Mouse (Mus musculus): ENCODE results near the gene Tpd52l1.
A peak's percentile ranks its signal among the peaks of the same experiment; 100 is the strongest.

Tpd52l1 gene

GRCm38 (mm10) chr10:31346401-31346800, 99.4 kb downstream of the Tpd52l1 start:
- DNase-seq (ENCODE audit: low read depth, low spot score): peak; percentile 25

GRCm38 (mm10) chr10:31336432-31336831, 109.3 kb downstream of the Tpd52l1 start:
- no peak for DNase-seq (ENCODE audit: low read depth, low spot score)

- DNase-seq (ENCODE audit: low read depth, low spot score): peak; percentile 18
These were observed 114.5 kb downstream of the Tpd52l1 start for GRCm38 (mm10) chr10:31331225-31331775.

- DNase-seq (ENCODE audit: low read depth, low spot score): no peak
These were observed 115.3 kb downstream of the Tpd52l1 start for GRCm38 (mm10) chr10:31330286-31330962.

- no peak for DNase-seq (ENCODE audit: low read depth, low spot score)
These were observed 116.3 kb downstream of the Tpd52l1 start for GRCm38 (mm10) chr10:31329436-31329835.

DNA sequence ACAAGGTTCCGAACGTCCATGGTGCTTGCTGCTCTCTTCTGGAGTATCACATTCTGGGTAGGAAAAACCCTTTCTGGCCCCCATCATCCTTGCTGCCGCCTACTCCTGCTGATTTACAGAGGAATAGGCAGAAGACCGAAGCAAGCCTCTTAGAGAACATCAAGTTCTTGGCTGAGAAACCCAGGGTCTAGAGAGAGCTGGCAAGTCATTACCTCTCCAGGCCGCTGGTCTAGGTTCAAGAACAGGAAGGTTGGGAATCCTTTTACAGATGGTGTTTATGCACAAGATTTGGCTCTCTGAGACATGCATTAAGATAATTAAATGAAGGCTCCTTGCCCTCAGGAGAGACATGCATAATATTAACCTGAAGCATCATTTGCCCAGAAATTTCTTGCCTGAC, 127.3 kb downstream of the Tpd52l1 start:
- DNase-seq (ENCODE audit: low read depth, low spot score): no peak

DNA sequence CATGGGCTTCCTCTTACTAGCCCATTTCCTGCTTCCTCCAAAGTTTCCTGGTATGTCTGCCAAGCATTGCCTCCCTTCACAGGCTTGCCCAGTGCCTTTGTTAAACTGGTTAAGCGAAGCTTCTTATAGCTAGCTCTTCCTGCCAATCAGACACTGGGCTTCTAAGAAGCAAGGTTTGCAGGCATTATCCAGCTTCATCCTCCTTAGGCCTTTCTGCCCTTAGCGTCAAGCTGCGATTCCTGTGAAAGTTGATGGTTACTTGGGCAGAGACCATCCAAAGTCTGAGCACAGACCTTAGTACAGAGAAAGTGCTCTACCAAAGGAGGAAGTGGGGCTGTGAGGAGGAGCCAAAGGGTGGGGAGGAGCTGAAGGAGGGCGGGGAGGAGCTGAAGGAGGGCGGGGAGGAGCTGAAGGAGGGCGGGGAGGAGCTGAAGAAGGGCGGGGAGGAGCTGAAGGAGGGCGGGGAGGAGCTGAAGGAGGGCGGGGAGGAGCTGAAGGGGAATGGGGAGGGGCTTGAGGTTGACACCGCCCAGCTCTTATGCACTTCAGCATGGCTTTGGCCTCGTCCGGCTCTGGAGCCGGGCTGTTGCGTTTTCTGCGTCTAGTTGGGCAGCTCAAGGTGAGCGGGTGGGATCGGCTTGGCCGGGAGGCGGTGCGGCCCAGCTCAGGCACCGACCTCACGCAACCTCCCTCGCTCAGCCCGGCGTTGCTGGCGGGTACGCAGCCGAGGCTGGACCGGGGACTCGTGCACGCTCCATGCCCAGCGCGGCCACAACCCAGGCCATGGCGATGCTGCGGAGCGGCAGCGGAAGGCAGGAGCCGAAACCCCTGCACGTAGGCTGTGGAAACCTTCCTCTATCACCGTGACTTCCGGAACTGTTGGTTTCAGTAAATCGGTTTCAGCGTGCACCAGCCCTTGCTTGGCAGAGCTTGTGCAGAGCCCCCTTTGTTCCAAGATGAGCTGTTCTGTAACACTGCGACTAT, 132.6 kb downstream of the Tpd52l1 start, which contains the start of gene Hddc2:
Gene Hddc2 (plus strand): TSS at position 519 of the 984 bp plus-strand sequence.
- peak; percentile 82 for DNase-seq (ENCODE audit: low read depth, low spot score)

DNA sequence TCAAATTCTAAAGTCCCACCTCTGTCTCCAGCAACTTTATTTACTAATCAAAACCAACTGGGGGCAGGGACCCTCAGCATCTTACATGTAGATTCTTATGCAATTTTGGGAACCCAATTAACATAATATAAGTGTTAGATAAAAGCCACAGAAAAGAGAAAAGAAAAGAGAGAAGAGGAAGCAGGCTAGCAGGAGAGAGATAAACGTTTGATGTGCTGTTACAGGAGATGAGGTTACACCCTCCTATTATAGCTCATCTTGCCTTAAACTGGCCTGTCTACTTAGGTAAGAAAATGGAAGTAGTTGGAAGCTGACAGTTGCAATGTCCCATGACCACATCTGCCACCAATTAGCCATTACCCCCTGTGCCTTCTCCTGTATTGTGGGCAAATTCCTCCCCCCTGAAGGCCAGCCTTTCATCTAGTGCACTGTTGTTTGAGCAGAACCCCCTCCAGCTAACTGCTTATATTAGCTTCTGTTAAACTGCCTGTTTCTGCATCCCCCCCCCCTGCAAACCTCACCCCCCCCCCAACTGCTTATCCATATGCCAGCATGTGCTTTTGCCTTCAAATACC, 138.6 kb downstream of the Tpd52l1 start:
- DNase-seq (ENCODE audit: low read depth, low spot score): no peak

GRCm38 (mm10) chr10:31303446-31303845, 142.3 kb downstream of the Tpd52l1 start:
- DNase-seq (ENCODE audit: low read depth, low spot score): no peak

DNA sequence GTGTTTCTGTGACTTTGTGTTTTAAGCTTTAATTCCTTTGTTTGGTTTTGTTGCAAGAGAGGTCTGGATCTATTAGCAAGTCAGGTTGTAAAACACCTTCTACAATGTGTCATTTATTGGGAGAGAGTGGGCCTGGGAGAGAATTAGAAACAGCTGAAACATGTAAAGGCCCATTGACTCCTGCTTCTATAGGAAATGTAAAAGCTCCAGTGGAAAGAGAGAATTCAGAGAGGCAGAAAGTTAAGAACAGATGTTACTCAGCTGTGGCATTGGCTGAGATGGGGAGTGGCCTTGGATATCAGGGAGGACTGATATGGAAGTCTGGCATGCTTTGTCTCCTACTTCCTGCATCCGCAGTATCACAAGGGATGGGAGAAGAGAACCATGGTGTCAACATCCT, 145.5 kb downstream of the Tpd52l1 start:
- peak; percentile 8 for DNase-seq (ENCODE audit: low read depth, low spot score)

DNA sequence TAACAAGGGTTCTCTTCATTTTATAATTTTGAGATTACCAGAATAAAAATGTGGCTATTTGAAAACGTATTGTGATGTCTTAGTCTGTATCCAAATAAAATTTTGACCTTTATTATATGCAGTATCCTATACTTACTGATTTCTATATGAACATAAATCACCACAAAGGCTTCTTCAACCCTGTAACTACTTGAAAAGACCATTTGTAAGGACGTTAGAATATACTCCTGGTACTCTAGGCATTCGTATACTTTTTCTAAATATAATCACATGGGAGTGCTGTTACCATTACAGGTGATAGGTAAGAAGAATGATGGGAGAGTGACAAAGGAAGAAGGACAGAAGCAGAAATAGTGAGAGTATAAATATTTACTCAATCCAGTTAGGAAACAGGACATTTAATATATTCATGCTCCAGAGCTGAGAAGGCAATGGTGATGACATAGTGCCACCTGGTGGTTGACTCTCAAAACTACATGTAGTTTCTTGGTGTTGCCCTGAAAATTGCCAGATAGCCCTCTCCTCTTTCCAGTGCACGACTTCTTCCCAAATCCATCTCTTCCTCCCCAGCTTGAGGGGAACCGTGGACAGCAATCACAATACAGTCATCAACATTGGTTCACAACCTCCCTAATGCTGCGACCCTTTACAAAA, 146.7 kb downstream of the Tpd52l1 start:
- peak; percentile 80 for DNase-seq (ENCODE audit: low read depth, low spot score)

GRCm38 (mm10) chr10:31298263-31298662, 147.5 kb downstream of the Tpd52l1 start:
- peak; percentile 29 for DNase-seq (ENCODE audit: low read depth, low spot score)

DNA sequence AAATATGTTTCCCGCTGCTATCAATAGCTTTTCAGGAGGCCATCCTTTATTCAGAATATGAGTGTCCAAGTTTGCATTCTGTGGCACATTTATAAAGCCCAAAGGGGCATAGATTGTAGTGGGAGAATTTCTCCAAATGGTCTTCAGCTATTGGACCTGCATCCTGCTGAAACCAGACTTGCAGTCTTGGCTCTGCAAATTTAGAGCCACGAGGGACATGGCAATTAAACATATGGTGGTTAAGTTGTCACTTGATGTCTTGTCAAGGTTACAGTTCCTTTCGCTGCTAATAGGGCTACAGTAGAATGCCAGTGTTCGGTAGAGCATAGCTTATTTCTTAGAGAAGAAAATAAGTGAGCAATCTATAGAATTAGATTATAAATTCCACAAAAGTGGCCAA, 148.7 kb downstream of the Tpd52l1 start:
- no peak for DNase-seq (ENCODE audit: low read depth, low spot score)

DNA sequence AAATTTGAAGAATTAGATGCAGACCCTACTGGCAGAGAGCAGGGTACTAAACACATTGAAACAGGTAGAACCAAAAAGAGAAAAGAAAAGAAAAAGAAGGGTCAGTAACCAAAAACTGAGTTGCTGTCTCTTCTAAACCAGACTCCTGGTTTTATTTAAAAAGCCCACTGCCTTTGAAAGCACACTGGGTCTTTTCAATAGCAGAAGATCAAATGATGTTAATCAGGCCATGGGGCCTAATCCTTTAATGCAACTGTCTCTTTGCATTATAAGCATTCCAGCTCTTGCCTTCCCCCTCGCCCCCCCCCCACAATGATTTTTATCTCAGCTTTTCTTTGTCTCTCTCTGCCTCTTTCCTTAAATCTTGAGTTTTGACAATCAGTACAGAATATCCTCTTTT, 149.3 kb downstream of the Tpd52l1 start:
- no peak for DNase-seq (ENCODE audit: low read depth, low spot score)

DNA sequence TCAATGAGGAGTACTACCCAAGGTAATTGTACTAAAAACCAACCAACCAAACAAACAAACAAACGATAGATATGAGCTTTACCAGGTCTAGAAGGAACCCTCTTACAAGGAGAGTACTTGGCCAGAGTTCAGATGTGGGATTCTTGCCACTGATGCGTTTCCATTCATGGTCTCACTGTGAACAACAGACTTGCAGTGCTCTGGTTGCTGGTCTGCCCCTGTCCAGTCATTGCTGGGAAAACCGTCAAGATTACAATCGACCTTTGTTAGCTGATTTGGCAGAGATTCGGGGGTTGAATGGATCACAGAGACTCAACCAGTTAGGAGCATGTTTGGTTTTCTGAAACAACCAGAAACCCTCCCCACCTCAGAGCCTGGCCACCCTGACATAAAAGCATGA, 150.1 kb downstream of the Tpd52l1 start:
- peak; percentile 26 for DNase-seq (ENCODE audit: low read depth, low spot score)

DNA sequence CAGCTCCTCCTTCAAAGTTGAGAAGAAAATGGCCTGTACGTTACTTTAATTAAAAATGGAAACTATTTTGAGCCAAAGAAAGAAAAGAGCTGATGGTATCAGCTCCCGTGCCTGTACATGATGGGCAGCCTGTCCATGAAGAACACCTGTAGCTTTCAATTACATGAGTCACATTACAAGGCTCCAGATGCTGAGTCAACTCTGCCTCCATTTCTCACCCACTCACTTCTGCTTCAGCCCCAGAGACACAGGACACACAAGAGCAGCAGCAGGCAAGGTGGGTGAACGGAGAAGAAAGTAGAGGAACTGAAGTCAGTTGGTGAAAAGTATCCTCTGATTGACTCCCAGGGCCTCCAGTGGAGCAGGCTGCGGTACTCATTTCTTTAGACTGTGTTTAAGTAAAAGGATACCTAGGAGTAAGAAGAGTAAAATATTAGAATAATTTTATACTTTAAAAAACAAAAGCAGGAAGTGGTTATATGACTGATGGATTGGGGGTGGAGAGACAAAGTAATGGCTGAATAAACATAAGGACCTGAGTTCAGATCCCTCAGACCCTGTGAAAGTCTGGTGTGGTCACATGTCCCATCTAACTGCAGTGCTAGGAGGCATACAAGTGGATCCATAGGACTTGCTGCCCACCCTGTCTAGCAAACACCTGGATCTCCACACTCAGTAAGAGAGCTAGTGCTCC, 156.9 kb downstream of the Tpd52l1 start:
- peak; percentile 18 for DNase-seq (ENCODE audit: low read depth, low spot score)

DNA sequence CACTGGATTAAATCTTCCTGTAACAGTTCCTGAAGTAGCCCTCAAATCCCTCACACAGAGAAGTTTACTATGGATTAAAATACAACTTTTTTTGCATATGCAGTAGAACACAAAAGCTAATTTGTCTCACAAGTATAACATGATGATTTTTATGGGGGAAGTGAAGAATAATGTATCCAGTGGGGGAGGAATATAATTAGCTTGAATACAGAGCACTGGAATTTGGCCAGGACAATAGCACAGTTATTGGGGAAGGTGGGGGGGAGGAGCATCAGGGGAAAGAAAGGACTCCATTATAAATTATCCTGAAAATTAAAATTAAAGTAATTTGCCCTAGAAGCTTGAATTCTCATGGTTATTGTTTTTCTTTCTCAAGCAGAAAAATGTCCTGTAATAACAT, 158.0 kb downstream of the Tpd52l1 start:
- no peak for DNase-seq (ENCODE audit: low read depth, low spot score)

Measured in 3T3-L1 (cell line).